Mouse (Mus musculus) CH12.LX (cell line): Measurements from ENCODE around the gene Asic2. TPM values are rescaled to one million over a fixed set of nuclear protein-coding genes. Genes with fewer than 3 reads are reported as not detected.

Experiments used
- DNase-seq: peaks from one replicate; pipeline ENCODE4 v3.0.0-alpha.2; 2013; ENCODE audit errors: extremely low read depth
- H3K27ac ChIP-seq: 2 replicates; pipeline ENCODE4 v1.5.1; 2012; ENCODE audit warnings: low read depth, mild to moderate bottlenecking, control low read depth, moderate library complexity; ENCODE audit not compliant: insufficient read depth
- H3K27me3 ChIP-seq: replicated peaks from 2 replicates; pipeline ENCODE3; 2012; ENCODE audit warnings: inconsistent platforms
- H3K36me3 ChIP-seq, 2 experiments: replicated peaks in 1 of 2; 2 replicates each; pipeline versions ENCODE3 to v1.6.1; 2012; ENCODE audit warnings: inconsistent platforms in 1 of 2, low read length in 1 of 2, mild to moderate bottlenecking in 1 of 2, mixed read lengths in 1 of 2, moderate library complexity in 1 of 2; ENCODE audit not compliant: control insufficient read depth in 1 of 2, insufficient read depth in 1 of 2
- H3K4me1 ChIP-seq, 2 experiments: 2 replicates each; pipeline ENCODE4 v1.6.1; 2012; ENCODE audit warnings: inconsistent platforms in 1 of 2, moderate library complexity in 1 of 2; ENCODE audit not compliant: insufficient read depth in 2 of 2, control insufficient read depth in 1 of 2
- H3K4me2 ChIP-seq: 2 replicates; pipeline ENCODE4 v1.6.1; 2012; ENCODE audit warnings: low read depth, mild to moderate bottlenecking, control low read depth; ENCODE audit not compliant: poor library complexity, insufficient read depth, severe bottlenecking
- H3K4me3 ChIP-seq, 3 experiments: fragments of 150-350 bp in 1 of 3; sonication (generic) in 1 of 3; replicated peaks in 1 of 3; 2 replicates each; pipeline versions ENCODE3 to v1.5.1; 2011 to 2012; ENCODE audit warnings: low read depth in 2 of 3, low read length in 2 of 3, mild to moderate bottlenecking in 2 of 3, moderate library complexity in 2 of 3, control low read depth in 1 of 3, improper control_type of control experiment in 1 of 3, inconsistent platforms in 1 of 3, mixed read lengths in 1 of 3; ENCODE audit not compliant: poor library complexity in 1 of 3
- H3K79me2 ChIP-seq: replicated peaks from 2 replicates; pipeline ENCODE4 v1.6.1; 2012; ENCODE audit warnings: mild to moderate bottlenecking, moderate library complexity; ENCODE audit not compliant: control insufficient read depth, poor library complexity, insufficient read depth, severe bottlenecking; ENCODE audit errors: extremely low read depth
- H3K9ac ChIP-seq: 2 replicates; pipeline ENCODE4 v1.6.1; 2012; ENCODE audit warnings: low read depth, mild to moderate bottlenecking, control low read depth, moderate library complexity; ENCODE audit not compliant: insufficient read depth
- H3K9me3 ChIP-seq: replicated peaks from 2 replicates; pipeline ENCODE3; 2012; ENCODE audit warnings: low read length, inconsistent platforms, mixed read lengths
- BHLHE40 ChIP-seq: IDR thresholded peaks from 2 replicates; pipeline ENCODE4 v1.6.1; 2011; ENCODE audit warnings: mild to moderate bottlenecking, low read depth, low read length, improper control_type of control experiment
- CTCF ChIP-seq, 2 experiments: IDR thresholded peaks in 1 of 2; conservative IDR thresholded peaks in 1 of 2; 2 replicates each; pipeline ENCODE4 v1.5.1; 2011 to 2012; ENCODE audit warnings: low read depth in 2 of 2, low read length in 2 of 2, improper control_type of control experiment in 1 of 2, inconsistent platforms in 1 of 2, mild to moderate bottlenecking in 1 of 2, moderate library complexity in 1 of 2
- E2F4 ChIP-seq: IDR thresholded peaks from 2 replicates; pipeline ENCODE4 v1.6.1; 2011; ENCODE audit warnings: low read depth, low read length, improper control_type of control experiment; ENCODE audit not compliant: insufficient replicate concordance
- EP300 ChIP-seq: IDR thresholded peaks from 2 replicates; pipeline ENCODE4 v1.6.1; 2011; ENCODE audit warnings: low read length, improper control_type of control experiment
- ETS1 ChIP-seq: conservative IDR thresholded peaks from 2 replicates; pipeline ENCODE4 v1.6.1; 2012; ENCODE audit warnings: low read depth, mild to moderate bottlenecking, inconsistent platforms, low read length, improper control_type of control experiment, moderate library complexity
- IRF4 ChIP-seq: IDR thresholded peaks from 2 replicates; pipeline ENCODE4 v1.6.1; 2014; ENCODE audit warnings: low read depth, mild to moderate bottlenecking, inconsistent platforms, low read length, improper control_type of control experiment
- JUN ChIP-seq: IDR thresholded peaks from 2 replicates; pipeline ENCODE4 v1.6.1; 2011; ENCODE audit warnings: low read depth, mild to moderate bottlenecking, low read length, improper control_type of control experiment, moderate library complexity; ENCODE audit not compliant: insufficient read depth
- KAT2A ChIP-seq: IDR thresholded peaks from 2 replicates; pipeline ENCODE4 v1.6.1; 2012; ENCODE audit warnings: low read length, improper control_type of control experiment, inconsistent platforms; ENCODE audit not compliant: insufficient replicate concordance
- MAFK ChIP-seq: IDR thresholded peaks from 2 replicates; pipeline ENCODE4 v1.6.1; 2011; ENCODE audit warnings: low read length, improper control_type of control experiment; ENCODE audit not compliant: insufficient replicate concordance
- MAZ ChIP-seq: IDR thresholded peaks from 2 replicates; pipeline ENCODE4 v1.6.1; 2012; ENCODE audit warnings: low read depth, mild to moderate bottlenecking, inconsistent platforms, low read length, improper control_type of control experiment, moderate library complexity
- MXI1 ChIP-seq: IDR thresholded peaks from 2 replicates; pipeline ENCODE4 v1.6.1; 2011; ENCODE audit warnings: mild to moderate bottlenecking, low read depth, low read length, improper control_type of control experiment
- MYC ChIP-seq: IDR thresholded peaks from 2 replicates; pipeline ENCODE4 v1.6.1; 2011; ENCODE audit warnings: low read depth, mild to moderate bottlenecking, improper control_type of control experiment, low read length
- NELFE ChIP-seq: IDR thresholded peaks from 2 replicates; pipeline ENCODE4 v1.6.1; 2011; ENCODE audit warnings: low read depth, low read length, improper control_type of control experiment
- NRF1 ChIP-seq: IDR thresholded peaks from 2 replicates; pipeline ENCODE4 v1.6.1; 2014; ENCODE audit warnings: low read depth, mild to moderate bottlenecking, inconsistent platforms, low read length, improper control_type of control experiment, moderate library complexity
- POLR2A ChIP-seq: IDR thresholded peaks from 2 replicates; pipeline ENCODE4 v1.6.1; 2011; ENCODE audit warnings: low read depth, mild to moderate bottlenecking, improper control_type of control experiment, low read length
- POLR2AphosphoS2 ChIP-seq: IDR thresholded peaks from 2 replicates; pipeline ENCODE4 v1.6.1; 2011; ENCODE audit warnings: low read depth, low read length, improper control_type of control experiment
- RAD21 ChIP-seq: IDR thresholded peaks from 2 replicates; pipeline ENCODE4 v1.6.1; 2011; ENCODE audit warnings: low read depth, mild to moderate bottlenecking, low read length, improper control_type of control experiment, moderate library complexity
- RCOR1 ChIP-seq: conservative IDR thresholded peaks from 2 replicates; pipeline ENCODE4 v1.6.1; 2012; ENCODE audit warnings: low read depth, mild to moderate bottlenecking, inconsistent platforms, low read length, improper control_type of control experiment
- TBP ChIP-seq: conservative IDR thresholded peaks from 2 replicates; pipeline ENCODE4 v1.6.1; 2011; ENCODE audit warnings: low read depth, low read length, improper control_type of control experiment
- TCF12 ChIP-seq: IDR thresholded peaks from 2 replicates; pipeline ENCODE4 v1.6.1; 2014; ENCODE audit warnings: low read depth, mild to moderate bottlenecking, inconsistent platforms, low read length, improper control_type of control experiment
- ZKSCAN1 ChIP-seq: IDR thresholded peaks from 2 replicates; pipeline ENCODE4 v1.6.1; 2012; ENCODE audit warnings: low read depth, inconsistent platforms, low read length, improper control_type of control experiment, borderline replicate concordance
- ZMIZ1 ChIP-seq: IDR thresholded peaks from 2 replicates; pipeline ENCODE4 v1.6.1; 2012; ENCODE audit warnings: low read depth, mild to moderate bottlenecking, inconsistent platforms, low read length, improper control_type of control experiment
- ZNF384 ChIP-seq: IDR thresholded peaks from 2 replicates; pipeline ENCODE4 v1.6.1; 2012; ENCODE audit warnings: low read depth, low read length, improper control_type of control experiment, inconsistent platforms
- dilution Hi-C: fragments of 300-500 bp; cut with MboI; formaldehyde crosslinking; loops from 2 replicates; pipeline ENCODE4 v1.14.3; 2020; ENCODE audit warnings: low sequenced_read_pairs; ENCODE audit not compliant: extremely low pct_unique_long_range_greater_than_20kb, extremely low pct_ligation_motif_present
- in situ Hi-C: fragments of 300-500 bp; cut with MboI; formaldehyde crosslinking; loops from 3 replicates; pipeline ENCODE4 v1.14.3; 2019; ENCODE audit warnings: low sequenced_read_pairs, low pct_ligation_motif_present, low pct_unique_long_range_greater_than_20kb, mixed read lengths
- polyA plus RNA-seq: library from polyadenylated mRNA; unstranded; fragments of >175 nt; gene quantifications from 2 replicates; pipeline ENCODE4 v1.2.1, GENCODE M21; 2012; ENCODE audit warnings: low read depth; ENCODE audit not compliant: insufficient read length
- total RNA-seq, 2 experiments: library from RNA; depleted of rRNA; stranded (reverse); fragments of 300-350 nt in 1 of 2; fragments of >200 nt in 1 of 2; gene quantifications; 2 replicates each; pipeline ENCODE4 v1.2.3; 2012 to 2014

Asic2 gene
- total and polyA plus RNA-seq, 3 experiments, result not detected

GRCm38 (mm10) chr11:81094581-81094980, 873.7 kb downstream of the Asic2 start:
- Histone ChIP-seq H3K36me3 (no peaks in the 10 kb centered on the region), H3K4me2 (no peak overlapping the region), H3K79me2 (no peaks in the 10 kb centered on the region), H3K4me1 (no peaks in the 10 kb centered on the region), H3K27ac (no peak overlapping the region), H3K4me3 (no peak overlapping the region), H3K9me3 (no peaks in the 10 kb centered on the region), H3K27me3 (peaks cover 90% of the 10 kb centered on the region), H3K9ac (no peak overlapping the region)
- in situ Hi-C loops (no loop called here), dilution Hi-C loops (no loop called here)
- no peak for DNase-seq
- TF ChIP-seq MAZ (no peak), ZNF384 (no peak), CTCF (conservative IDR thresholded peaks at IDR 0.05 in 1 of 2, IDR thresholded peaks at IDR 0.05 in 1 of 2; ENCODE audit: low read depth in 2 of 2, low read length in 2 of 2) (no peak), IRF4 (no peak), ZMIZ1 (no peak), ZKSCAN1 (no peak), MYC (no peak), POLR2A (no peak), ETS1 (no peak), NELFE (no peak), TBP (no peak), MAFK (no peak)

GRCm38 (mm10) chr11:81092161-81092560, 876.1 kb downstream of the Asic2 start:
- H3K27me3 ChIP-seq, result peaks cover 90% of the 10 kb centered on the region
- dilution Hi-C loops, result no loop called here
- no peaks in the 10 kb centered on the region for H3K9me3 ChIP-seq

More at GRCm38 (mm10) chr11:81092161-81092560, 876.1 kb downstream of the Asic2 start:
- no peak overlapping the region for H3K4me3 ChIP-seq
- H3K4me2 ChIP-seq, result no peak overlapping the region
- H3K9ac ChIP-seq, result no peak overlapping the region
- H3K27ac ChIP-seq, result no peak overlapping the region
- no peaks in the 10 kb centered on the region for H3K36me3 ChIP-seq
- H3K79me2 ChIP-seq, result no peaks in the 10 kb centered on the region
- H3K4me1 ChIP-seq, result no peaks in the 10 kb centered on the region
- DNase-seq, result no peak
- in situ Hi-C loops, result no loop called here
- TF ChIP-seq KAT2A, result no peak
- no peak for TF ChIP-seq RCOR1
- no peak for TF ChIP-seq EP300
- TF ChIP-seq RAD21, result no peak
- no peak for TF ChIP-seq NRF1
- TF ChIP-seq TCF12, result no peak
- no peak for TF ChIP-seq JUN
- no peak for TF ChIP-seq E2F4
- TF ChIP-seq MYC, result no peak
- no peak for TF ChIP-seq MXI1
- TF ChIP-seq POLR2AphosphoS2, result no peak
- no peak for TF ChIP-seq BHLHE40
- TF ChIP-seq TBP, result no peak
